Mouse (Mus musculus) intestine, postnatal 0 days (tissue): Measurements from ENCODE around the gene B3gnt9. TPM values are rescaled to one million over a fixed set of nuclear protein-coding genes. Genes with fewer than 3 reads are reported as not detected.

Source experiments
- ATAC-seq: fragments of 200-750 bp; cut with Nextera tagmentation; 2 replicates; pipeline ENCODE4 v1.8.0; 2017; ENCODE audit warnings: mild to moderate bottlenecking, moderate TSS enrichment, moderate library complexity
- H3K27ac ChIP-seq: fragments of 300-500 bp; sonication (generic); 2 replicates; pipeline ENCODE4 v1.5.1; 2014; ENCODE audit warnings: mild to moderate bottlenecking, low read depth, low read length, moderate library complexity
- H3K27me3 ChIP-seq: fragments of 300-500 bp; sonication (generic); replicated peaks from 2 replicates; pipeline ENCODE4 v1.6.1; 2014; ENCODE audit warnings: low read length, mixed read lengths; ENCODE audit not compliant: control insufficient read depth, insufficient read depth
- H3K36me3 ChIP-seq: fragments of 300-500 bp; sonication (generic); 2 replicates; pipeline ENCODE4 v1.6.1; 2014; ENCODE audit warnings: mild to moderate bottlenecking, moderate library complexity; ENCODE audit not compliant: control insufficient read depth, insufficient read depth
- H3K4me1 ChIP-seq: fragments of 300-500 bp; sonication (generic); replicated peaks from 2 replicates; pipeline ENCODE4 v1.6.1; 2014; ENCODE audit warnings: antibody characterized with exemption, low read length, mixed read lengths; ENCODE audit not compliant: control insufficient read depth, insufficient read depth
- H3K4me2 ChIP-seq: fragments of 300-500 bp; sonication (generic); replicated peaks from 2 replicates; pipeline ENCODE4 v1.6.1; 2014; ENCODE audit warnings: low read depth, mild to moderate bottlenecking, moderate library complexity
- H3K4me3 ChIP-seq: fragments of 300-500 bp; sonication (generic); 2 replicates; pipeline ENCODE4 v1.5.1; 2014; ENCODE audit warnings: low read depth, low read length
- H3K9ac ChIP-seq: fragments of 300-500 bp; sonication (generic); 2 replicates; pipeline ENCODE4 v1.6.1; 2014; ENCODE audit warnings: mild to moderate bottlenecking, low read depth, low read length
- H3K9me3 ChIP-seq: fragments of 300-500 bp; sonication (generic); 2 replicates; pipeline ENCODE4 v1.6.1; 2016; ENCODE audit warnings: mixed run types; ENCODE audit not compliant: control insufficient read depth
- CTCF ChIP-seq: sonication (generic); IDR thresholded peaks from 2 replicates; pipeline ENCODE4 v1.5.1; 2016; ENCODE audit warnings: low read depth, mild to moderate bottlenecking, control low read depth, antibody characterized with exemption, moderate library complexity
- WGBS: fragments of 180-500 bp; shearing (Covaris S2); extraction: QIAGEN DNeasy Blood & Tissue Kit; methylation state at CpG from one replicate; pipeline ENCODE4 v1.1.7; 2014; 5-methylcytosine and 5-hydroxymethylcytosine counted together
- polyA plus RNA-seq: library from polyadenylated mRNA; unstranded; fragments of >200 nt; fragmentation: Nextera tagmentation; extraction: Ambion mirVana; gene quantifications from 2 replicates; pipeline ENCODE4 v1.2.1, GENCODE M21; 2015

Gene B3gnt9
- polyA plus RNA-seq, 1 experiment from 2014 or later: 8.1 TPM

DNA sequence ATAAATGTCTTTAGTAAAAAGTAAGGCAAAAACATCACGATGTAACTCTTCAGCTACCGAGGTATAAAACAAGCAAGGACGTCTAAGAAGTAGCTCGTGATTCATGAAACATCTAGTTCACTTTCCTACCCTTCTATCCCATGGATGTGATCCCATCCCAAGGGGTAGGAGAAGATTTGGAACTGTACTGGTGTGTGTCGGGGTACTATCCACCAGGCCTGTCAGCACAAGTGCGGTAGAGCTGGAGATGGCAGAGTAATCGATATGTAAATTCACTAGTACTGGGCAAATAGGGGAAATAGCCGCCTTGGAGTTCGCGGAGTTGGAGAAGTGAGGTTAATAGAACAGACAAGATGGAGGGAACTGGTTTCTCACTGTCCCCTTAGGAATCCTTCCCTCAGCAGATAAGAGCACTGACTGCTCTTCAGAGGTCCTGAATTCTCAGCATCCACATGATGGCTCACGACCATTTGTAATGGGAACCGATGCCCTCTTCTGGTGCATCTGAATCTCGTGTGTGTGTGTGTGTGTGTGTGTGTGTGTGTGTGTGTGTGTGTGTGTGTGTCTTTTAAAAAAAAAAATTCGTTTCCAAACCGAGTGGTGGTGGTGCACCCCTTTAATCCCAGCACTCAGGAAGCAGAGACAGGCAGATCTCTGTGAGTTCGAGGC is 8.4 kb upstream of the B3gnt9 start:
- peak overlapping the region; percentile 78 for H3K4me2 ChIP-seq
- peaks cover 16% of the 10 kb centered on the region; the same call in 1 of the 2 replicates for H3K36me3 ChIP-seq
- H3K4me3 ChIP-seq: peak overlapping the region; percentile 73
- H3K27ac ChIP-seq: no peak overlapping the region
- peaks cover 19% of the 10 kb centered on the region for H3K27me3 ChIP-seq
- no peak overlapping the region for H3K9ac ChIP-seq
- 44% methylated on average over 16 of the region's 16 CpGs for WGBS
- peaks cover 20% of the 10 kb centered on the region for H3K4me1 ChIP-seq
- no peaks in the 10 kb centered on the region for H3K9me3 ChIP-seq
- ATAC-seq: no peak
- TF ChIP-seq CTCF: peak; percentile 39; the same call in 1 of the 2 replicates

DNA sequence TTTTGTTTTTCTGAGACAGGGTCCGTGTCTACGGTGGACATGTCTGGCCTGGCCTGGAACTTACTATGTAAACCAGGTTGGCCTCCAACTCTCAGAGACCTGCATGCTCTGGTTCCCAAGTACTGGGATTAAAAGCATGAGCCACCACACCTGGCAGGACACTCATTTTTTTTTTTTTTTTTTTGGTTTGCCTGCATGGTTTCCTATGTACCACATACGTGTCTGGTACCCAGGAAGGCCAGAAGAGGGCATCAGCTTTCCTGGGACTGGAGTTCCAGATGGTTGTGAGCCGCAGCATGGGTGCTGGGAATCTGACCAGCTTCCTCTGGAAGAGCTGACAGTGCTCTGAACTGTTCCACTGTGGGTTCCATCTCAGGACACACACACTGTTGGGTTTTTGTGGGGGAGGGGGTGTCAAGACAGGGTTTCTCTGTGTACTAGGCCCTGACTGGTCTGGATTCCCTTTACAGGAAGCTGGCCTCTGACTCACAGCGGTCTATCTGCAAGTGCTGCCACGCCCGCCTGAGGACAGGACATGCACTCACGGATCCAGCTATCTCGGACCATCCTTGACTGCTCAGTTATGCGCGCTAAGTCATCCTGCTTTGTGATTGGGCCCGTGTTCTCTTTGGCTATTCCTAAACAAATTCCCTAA is 6.5 kb upstream of the B3gnt9 start:
- H3K4me3 ChIP-seq: no peak overlapping the region
- 0 out of 2 replicates have a peak, but pooled peaks have one; percentile 13 for TF ChIP-seq CTCF
- peaks cover 20% of the 10 kb centered on the region for H3K4me1 ChIP-seq
- WGBS: 79% methylated on average over 12 of the region's 12 CpGs
- no peak overlapping the region for H3K4me2 ChIP-seq
- no peak overlapping the region for H3K27ac ChIP-seq
- ATAC-seq: no peak
- H3K9ac ChIP-seq: no peak overlapping the region
- H3K9me3 ChIP-seq: no peaks in the 10 kb centered on the region
- H3K36me3 ChIP-seq: peaks cover 6% of the 10 kb centered on the region; the same call in 1 of the 2 replicates
- H3K27me3 ChIP-seq: peaks cover 11% of the 10 kb centered on the region; the same call in 1 of the 2 replicates

DNA sequence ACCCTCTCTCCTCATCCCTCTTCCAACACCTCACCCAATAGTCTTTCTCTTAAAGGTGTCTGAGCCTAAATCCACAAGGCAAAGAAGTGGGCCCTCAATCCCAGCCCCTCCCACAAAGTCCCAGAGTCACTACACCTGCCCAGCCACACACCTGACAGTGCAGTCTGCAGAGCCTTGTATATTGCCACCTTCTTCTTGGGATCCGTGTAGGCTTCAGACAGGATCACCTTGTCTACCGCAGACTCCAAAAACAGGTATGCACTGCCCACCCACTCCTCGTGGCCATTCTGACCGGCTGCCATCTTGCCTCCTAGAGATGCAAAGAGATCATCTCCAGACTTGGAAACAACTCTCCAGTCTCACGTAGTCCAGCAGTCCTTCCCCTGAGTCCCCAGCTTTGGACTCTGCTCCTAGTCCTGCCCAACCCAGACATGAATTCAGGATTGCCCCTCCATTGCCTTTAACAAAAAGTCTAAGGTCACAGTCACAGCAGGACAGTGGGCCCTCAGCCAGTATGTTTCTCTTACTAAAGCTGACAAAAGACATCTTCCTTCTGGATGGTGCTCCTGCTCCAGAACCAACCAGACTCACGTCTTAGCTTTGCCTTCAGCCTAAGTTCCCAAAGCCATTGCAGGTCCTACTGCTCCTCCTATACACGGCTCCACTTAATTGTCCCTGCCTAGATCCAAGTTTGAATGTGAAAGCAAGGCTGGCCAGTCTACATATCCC is 5.6 kb upstream of the B3gnt9 start:
- peaks cover 10% of the 10 kb centered on the region; the same call in 1 of the 2 replicates for H3K27me3 ChIP-seq
- no peak for ATAC-seq
- H3K4me3 ChIP-seq: no peak overlapping the region
- no peaks in the 10 kb centered on the region for H3K9me3 ChIP-seq
- H3K4me1 ChIP-seq: peaks cover 20% of the 10 kb centered on the region
- 79% methylated on average over 7 of the region's 7 CpGs for WGBS
- H3K4me2 ChIP-seq: no peak overlapping the region
- H3K36me3 ChIP-seq: peaks cover 6% of the 10 kb centered on the region; the same call in 1 of the 2 replicates
- H3K27ac ChIP-seq: no peak overlapping the region
- no peak for TF ChIP-seq CTCF
- H3K9ac ChIP-seq: no peak overlapping the region

DNA sequence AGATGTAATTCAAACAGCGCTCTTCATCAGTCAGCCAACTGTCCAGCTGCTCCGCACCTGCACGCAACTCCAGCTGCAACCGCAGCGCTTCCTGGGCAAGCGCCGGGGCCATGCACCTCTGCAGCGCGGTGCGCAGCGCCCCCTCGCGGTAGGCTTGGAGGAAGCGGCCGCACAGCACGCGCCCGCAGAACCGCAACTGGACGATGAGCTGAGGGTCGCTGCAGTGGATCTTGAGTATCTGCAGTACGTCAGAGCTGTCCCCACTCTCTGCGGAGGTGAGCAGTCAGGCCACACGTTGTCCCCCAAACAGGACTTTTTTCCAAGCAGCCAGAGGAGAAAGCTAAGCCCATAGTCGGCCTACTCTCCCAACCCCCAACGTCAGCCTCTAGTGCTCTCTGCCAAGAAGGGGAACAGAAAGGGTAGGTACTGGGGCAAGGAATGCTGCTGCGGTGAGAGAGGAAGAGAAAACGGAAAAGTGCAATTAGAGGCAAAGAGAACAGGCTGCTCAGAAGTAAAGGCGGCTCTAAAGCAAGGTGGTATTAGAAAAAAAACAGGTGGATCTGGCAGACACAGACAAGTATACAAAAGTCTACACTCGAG is 4.9 kb upstream of the B3gnt9 start:
- H3K9me3 ChIP-seq: no peaks in the 10 kb centered on the region
- peaks cover 10% of the 10 kb centered on the region; the same call in 1 of the 2 replicates for H3K27me3 ChIP-seq
- WGBS: 5% methylated on average over 30 of the region's 30 CpGs
- 0 out of 2 replicates have a peak, but pooled peaks have one; percentile 32 for ATAC-seq
- peaks cover 19% of the 10 kb centered on the region for H3K4me1 ChIP-seq
- H3K27ac ChIP-seq: no peak overlapping the region
- TF ChIP-seq CTCF: peak; percentile 100
- no peak overlapping the region for H3K9ac ChIP-seq
- peak overlapping the region; percentile 20 for H3K4me3 ChIP-seq
- peaks cover 6% of the 10 kb centered on the region; the same call in 1 of the 2 replicates for H3K36me3 ChIP-seq
- peak overlapping the region; percentile 60 for H3K4me2 ChIP-seq

DNA sequence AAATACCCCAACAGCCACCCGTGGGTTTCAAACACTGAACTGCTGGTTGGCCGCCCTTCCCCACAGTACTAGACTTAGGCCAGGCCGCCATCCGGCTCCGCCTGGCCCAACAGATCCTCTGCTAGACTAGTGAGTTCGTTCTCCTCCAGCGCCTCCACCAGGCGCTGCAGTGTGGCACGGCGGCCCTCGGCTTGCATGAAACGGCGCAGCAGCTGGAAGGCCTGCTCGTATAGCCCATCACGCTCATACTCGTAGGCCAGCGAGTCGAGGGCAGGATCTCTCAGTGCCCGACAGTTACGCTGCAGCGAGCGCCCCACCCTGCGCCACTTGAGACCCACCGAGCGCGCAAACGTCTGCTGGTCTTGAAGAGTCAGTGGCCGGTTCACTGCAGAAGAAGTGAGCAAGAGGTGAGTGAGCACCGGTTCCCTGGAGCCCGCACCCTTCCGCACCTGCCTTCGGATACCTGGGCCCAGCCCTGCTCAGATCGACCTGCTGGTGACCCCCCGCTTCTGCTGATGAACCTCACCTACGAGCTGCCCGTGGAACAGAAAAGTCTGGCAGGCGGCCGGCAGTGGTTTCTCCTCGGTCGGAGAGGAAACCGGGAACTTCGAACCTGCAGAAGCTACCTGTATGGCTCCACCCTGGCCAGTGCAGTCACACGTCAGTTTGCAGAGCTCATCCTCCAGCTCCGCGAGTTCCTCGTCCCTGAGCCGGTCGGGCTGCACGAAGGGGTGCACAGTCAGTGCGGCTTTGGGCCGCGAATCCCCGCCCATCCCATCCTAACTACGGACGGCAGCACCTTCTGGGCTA is 4.2 kb upstream of the B3gnt9 start:
- Histone ChIP-seq H3K4me1 (peaks cover 18% of the 10 kb centered on the region), H3K9me3 (no peaks in the 10 kb centered on the region), H3K36me3 (peaks cover 6% of the 10 kb centered on the region; the same call in 1 of the 2 replicates), H3K4me2 (peak overlapping the region; percentile 60), H3K27ac (no peak overlapping the region), H3K9ac (no peak overlapping the region), H3K4me3 (peak overlapping the region; percentile 20), H3K27me3 (peaks cover 10% of the 10 kb centered on the region; the same call in 1 of the 2 replicates)
- WGBS: 29% methylated on average over 55 of the region's 55 CpGs
- ATAC-seq: no peak
- peak; percentile 36 for TF ChIP-seq CTCF
